Mouse (Mus musculus): Measurements from ENCODE around the gene Dcps.

Dcps gene

GRCm38 (mm10) chr9:35175251-35176123 is at the start of gene Dcps:
Gene Dcps (minus strand): TSS chr9:35176061.
- peak; percentile 96 for DNase-seq (ENCODE audit: low spot score)

DNA sequence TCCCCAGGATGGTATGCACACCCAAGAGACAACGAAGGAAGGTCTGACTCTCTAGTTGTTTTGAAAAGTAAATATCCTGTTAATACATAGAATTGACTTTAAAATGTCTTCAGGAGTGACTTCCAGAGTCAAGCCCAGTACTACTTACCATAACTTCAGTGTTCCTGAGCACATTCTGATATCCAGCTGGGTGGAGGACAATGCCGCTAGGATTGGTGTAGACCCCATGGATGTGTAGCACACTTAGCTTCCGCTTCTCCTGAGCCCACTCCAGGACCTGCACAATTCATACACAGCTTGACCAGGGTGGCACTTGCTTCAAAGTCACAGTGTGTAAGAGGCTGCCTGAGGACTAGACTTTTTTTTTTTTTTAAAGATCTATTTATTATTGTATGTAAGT is 47.6 kb upstream of the Dcps start:
- no peak for DNase-seq (ENCODE audit: low spot score)

GRCm38 (mm10) chr9:35217963-35218362 is 42.1 kb upstream of the Dcps start:
- no peak for DNase-seq (ENCODE audit: low spot score)

- no peak for DNase-seq (ENCODE audit: low spot score)
Observed at GRCm38 (mm10) chr9:35211573-35212511, 36.0 kb upstream of the Dcps start.

GRCm38 (mm10) chr9:35210542-35211474 is 34.9 kb upstream of the Dcps start, which contains the start of gene Foxred1:
Gene Foxred1 (minus strand): TSS chr9:35211055.
- DNase-seq (ENCODE audit: low spot score) = peak; percentile 100

DNA sequence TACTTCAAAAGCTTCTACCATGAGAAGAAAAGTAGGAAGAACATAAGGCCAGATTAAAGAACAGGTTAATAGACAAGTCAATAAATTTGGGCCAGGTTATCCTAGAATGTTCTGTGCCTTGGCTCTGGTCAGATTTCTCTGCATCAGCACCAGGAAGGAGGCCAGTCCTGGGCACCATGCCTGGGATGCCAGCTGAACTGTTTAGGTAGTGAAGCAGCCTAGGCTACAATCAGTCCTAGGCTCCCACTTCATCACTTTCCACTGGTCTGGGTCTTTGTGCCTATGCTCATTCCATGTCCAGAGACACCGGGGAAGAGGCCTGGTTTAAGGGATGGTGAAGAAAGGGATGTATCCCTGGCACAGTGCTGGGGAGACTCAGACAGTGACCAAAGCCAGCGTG is 28.6 kb upstream of the Dcps start:
- DNase-seq (ENCODE audit: low spot score) = no peak

DNA sequence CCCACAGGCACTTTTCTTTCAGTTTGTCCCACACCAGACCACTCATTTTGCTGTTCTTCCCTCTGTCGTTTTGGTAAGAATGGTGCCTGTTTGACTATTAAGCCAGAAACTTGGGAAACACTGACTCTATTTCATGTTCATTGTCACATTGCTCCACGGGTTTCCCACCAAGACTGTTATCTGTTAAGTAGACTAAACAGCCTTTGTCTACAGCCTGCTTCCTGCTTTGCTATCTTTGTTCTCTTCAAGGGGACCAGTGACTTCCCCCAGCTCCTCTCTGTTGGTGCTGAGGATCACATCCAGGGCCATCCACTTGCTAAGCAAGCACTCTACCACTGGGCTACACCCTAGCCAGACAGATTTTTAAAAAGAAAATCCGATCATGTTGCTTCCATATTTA is 27.7 kb upstream of the Dcps start:
- DNase-seq (ENCODE audit: low spot score) = no peak

DNA sequence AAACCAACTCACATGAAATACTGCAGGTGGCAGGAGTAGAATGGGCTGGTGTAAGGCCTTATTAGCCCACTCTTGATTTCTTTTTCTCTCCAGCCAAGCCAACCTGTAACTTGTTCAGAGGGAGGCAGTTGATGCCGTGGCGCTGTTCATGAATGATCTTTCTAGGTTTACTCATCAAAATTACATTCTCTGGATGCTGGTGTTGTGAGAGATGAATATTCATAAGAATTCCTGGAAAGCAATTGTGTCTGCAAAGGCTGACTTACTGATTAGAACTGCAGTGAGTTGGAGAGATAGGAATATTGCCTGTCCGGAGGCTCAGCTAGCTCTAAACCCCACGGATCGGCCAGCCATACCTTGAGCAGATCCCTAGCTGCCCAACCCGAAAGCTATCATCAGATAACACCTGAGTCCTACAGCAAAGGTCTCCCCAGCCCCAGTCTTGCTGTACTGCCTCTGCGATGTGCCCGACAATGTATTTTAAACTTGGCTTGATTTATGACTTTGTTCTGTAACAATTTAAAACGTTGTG is 24.7 kb upstream of the Dcps start:
- DNase-seq (ENCODE audit: low spot score) = no peak

GRCm38 (mm10) chr9:35199772-35200471 is 24.1 kb upstream of the Dcps start, which contains the start of the genes Srpr and Tirap:
Gene Srpr (plus strand): TSS chr9:35200175.
Gene Tirap (minus strand): TSS chr9:35200291.
- DNase-seq (ENCODE audit: low spot score) = peak; percentile 83

DNA sequence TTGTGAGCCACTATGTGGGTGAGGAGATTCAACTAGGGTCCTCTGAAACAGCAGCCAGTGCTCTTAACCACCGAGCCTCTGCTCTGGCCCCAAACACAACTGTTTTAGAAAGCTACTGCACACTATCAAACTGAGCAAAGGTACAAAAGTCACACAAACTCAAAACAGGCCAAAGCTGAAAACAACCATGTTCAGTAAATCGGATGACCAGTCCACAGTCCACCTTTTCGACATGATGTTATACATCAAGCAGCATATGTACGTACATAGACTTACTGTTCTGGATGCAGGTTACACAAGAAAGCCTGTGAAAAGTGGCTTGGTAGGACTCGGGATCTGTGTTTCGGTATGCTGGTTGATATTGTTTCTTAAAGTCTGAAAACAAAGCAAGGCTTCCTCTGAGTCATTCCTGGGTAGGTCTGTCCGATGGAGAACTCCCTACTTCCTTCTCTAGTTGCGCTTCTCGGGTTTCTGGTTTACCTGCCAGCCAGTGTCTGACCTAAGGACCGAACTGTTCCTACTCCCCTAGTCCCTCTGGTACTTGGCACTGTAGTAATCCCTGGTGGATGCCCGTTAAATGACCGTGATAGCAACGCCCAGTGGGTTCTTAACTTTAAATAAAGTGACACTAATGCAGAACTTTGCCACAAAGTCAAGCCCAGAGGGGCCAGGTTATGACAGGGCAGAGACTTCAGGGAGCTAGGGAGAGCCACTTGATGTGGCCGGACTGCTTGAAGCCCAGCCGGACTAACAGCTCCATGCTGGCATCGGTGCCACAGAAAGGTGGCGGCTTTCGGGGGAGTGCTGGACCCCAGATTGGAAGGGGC is 23.3 kb upstream of the Dcps start:
- no peak for DNase-seq (ENCODE audit: low spot score)

DNA sequence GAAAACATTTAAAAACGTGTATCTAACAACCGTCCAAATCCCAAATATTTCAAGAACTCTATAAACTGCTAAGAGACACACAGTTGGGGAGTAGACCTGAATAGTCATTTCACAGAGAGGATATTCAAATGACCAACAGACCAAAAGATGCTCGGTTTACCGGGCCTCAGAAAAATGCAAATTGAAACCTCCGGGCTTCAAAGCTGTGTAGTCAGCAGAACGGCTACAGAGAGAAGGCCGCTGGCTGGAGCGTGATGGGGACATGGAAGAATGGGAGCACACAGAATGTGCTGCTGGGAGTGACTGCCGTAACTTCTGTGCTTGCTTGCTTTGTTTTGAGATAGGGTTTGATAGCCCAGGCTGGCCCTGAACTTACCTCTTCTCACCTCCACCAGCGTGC is 22.5 kb upstream of the Dcps start:
- DNase-seq (ENCODE audit: low spot score) = no peak

DNA sequence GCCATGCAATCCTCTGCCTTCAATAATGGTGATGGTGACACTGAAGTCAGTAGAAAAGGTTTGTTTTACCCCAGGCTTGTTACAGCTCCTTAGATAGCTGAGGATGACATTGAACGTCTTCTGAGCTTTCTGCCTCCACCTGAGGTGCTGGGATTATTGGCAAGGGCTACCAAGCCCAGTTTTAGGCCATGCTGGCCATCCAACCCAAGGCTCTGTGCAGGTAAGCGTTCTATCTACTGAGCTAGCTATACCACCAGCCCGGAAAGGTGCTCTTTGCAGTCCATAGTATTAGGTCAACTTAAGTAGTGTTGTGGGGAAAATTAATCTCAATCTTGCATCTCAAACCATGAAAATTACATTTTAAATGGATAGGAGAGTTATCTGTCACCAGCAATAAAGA is 21.8 kb upstream of the Dcps start:
- no peak for DNase-seq (ENCODE audit: low spot score)

- DNase-seq (ENCODE audit: low spot score) = no peak
Observed at GRCm38 (mm10) chr9:35194048-35194447, 18.2 kb upstream of the Dcps start.

DNA sequence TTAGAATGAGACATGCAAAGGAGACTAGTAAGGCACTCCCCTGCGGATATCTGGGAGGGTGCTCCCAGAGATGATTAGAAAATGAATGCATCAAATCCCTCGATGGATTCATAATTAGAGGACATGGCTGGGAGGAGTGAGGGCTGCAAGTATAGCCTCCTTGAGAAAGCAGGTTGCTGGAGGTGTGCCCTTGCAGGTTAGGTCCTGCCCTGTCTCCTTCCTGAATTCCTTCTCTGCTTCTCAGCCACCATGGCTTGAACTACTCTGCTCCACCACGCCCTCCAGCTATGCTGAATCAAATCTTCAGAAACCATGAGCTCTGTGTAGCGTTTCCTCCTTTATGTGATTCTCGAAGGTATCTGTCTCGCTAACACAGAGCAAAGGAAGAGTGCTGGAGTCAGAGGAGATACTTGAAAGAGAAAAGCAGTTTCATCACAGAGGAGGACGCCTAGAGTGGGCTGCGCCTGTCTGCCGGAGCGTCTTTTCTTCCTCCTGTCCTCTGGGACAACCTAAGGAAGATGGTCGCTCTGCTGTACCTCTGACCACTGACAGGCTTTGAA is 17.2 kb upstream of the Dcps start:
- no peak for DNase-seq (ENCODE audit: low spot score)

DNA sequence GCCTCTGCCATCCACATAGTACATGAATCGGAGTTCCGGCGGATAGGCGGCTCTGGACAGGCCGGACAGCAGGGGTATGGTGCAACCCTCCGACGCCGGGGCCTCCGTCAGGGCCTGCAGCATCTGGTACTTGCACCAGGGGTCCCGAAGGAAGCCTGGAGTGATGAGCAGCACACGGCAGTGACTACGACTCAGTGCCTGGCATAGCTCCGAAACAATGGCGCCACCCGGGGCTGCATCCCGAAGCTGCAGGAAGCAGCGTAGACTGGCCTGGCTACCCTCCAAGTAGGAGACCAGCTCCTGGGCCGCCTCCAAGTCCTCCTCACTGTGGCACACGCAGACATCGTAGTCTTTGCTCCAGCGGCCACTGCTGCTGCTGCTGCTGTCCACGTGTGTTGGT is 12.8 kb upstream of the Dcps start:
- peak; percentile 67 for DNase-seq (ENCODE audit: low spot score)

GRCm38 (mm10) chr9:35187351-35187903 is 11.6 kb upstream of the Dcps start:
- DNase-seq (ENCODE audit: low spot score) = no peak

GRCm38 (mm10) chr9:35186430-35186829 is 10.6 kb upstream of the Dcps start:
- DNase-seq (ENCODE audit: low spot score) = no peak

- no peak for DNase-seq (ENCODE audit: low spot score)
Observed at GRCm38 (mm10) chr9:35183359-35183758, 7.5 kb upstream of the Dcps start.

DNA sequence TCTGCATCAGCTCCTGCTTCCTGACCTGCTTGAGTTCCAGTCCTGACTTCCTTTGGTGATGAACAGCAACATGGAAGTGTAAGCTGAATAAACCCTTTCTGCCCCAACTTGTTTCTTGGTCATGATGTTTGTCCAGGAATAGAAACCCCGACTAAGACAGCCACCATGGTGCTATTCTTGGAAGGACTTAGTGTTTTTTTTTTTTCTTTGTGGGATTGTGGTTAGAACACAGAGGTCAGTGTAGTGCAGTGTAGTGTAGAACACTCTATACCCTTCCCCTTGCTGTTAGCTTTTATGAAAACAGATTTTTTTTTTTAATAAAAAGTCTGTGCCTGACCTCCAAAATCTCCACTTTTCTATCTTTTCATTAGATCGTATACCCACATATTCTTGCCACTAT is 7.0 kb upstream of the Dcps start:
- DNase-seq (ENCODE audit: low spot score) = no peak

All from layer of hippocampus, adult 11-12 months (tissue).